Comparison of ENCODE assay signal across 9 mouse cellular contexts in genomic region chr8:108708833-108709387, GRCm38 (mm10).
DNase-seq lines count a peak whose midpoint lies in the region; ATAC-seq lines count a peak whose summit lies in the region.
"Had no signal": no experiment of that assay in that cellular context is flagged by ENCODE, and none has a peak within 500 bp of the region (broad histone marks: within the 10 kb centered on the region; RNA-seq: fewer than 3 reads in every experiment).

No protein-coding gene starts in this region.

- no peaks in the 10 kb centered on the region for H3K9me3 ChIP-seq in heart, embryonic 12.5 days (replicated peaks)
- H3K9me3 ChIP-seq in embryonic facial prominence, embryonic 13.5 days = no peaks in the 10 kb centered on the region
- no peaks in the 10 kb centered on the region for H3K9me3 ChIP-seq in intestine, embryonic 15.5 days
- no peaks in the 10 kb centered on the region for H3K9me3 ChIP-seq in midbrain, embryonic 13.5 days

- H3K36me3 ChIP-seq in heart, embryonic 12.5 days = no peaks in the 10 kb centered on the region
- no peaks in the 10 kb centered on the region for H3K36me3 ChIP-seq in embryonic facial prominence, embryonic 13.5 days
- no peaks in the 10 kb centered on the region for H3K36me3 ChIP-seq in intestine, embryonic 15.5 days
- no peaks in the 10 kb centered on the region for H3K36me3 ChIP-seq in midbrain, embryonic 13.5 days

- H3K4me3 ChIP-seq in heart, embryonic 12.5 days = no peak overlapping the region
- H3K4me3 ChIP-seq in embryonic facial prominence, embryonic 13.5 days = no peak overlapping the region
- H3K4me3 ChIP-seq in intestine, embryonic 15.5 days (replicated peaks) = no peak overlapping the region
- H3K4me3 ChIP-seq in midbrain, embryonic 13.5 days (replicated peaks) = peak overlapping the region; percentile 93

- ATAC-seq in heart, embryonic 12.5 days (ENCODE audit: insufficient number of reproducible peaks, low FRiP score) = no peak
- no peak for ATAC-seq in embryonic facial prominence, embryonic 13.5 days (ENCODE audit: insufficient number of reproducible peaks, insufficient read depth, low FRiP score, low TSS enrichment, low read depth)
- ATAC-seq in intestine, embryonic 15.5 days = no peak
- no peak for ATAC-seq in midbrain, embryonic 13.5 days
- no peak for ATAC-seq in megakaryocyte, adult 5-6 weeks (ENCODE audit: poor library complexity, severe bottlenecking)

- no peak overlapping the region for H3K9ac ChIP-seq in heart, embryonic 12.5 days
- H3K9ac ChIP-seq in embryonic facial prominence, embryonic 13.5 days = peak overlapping the region; percentile 40
- no peak overlapping the region for H3K9ac ChIP-seq in intestine, embryonic 15.5 days
- peak overlapping the region; percentile 100 for H3K9ac ChIP-seq in midbrain, embryonic 13.5 days (replicated peaks)

- H3K27me3 ChIP-seq in heart, embryonic 12.5 days (replicated peaks) = no peaks in the 10 kb centered on the region
- no peaks in the 10 kb centered on the region for H3K27me3 ChIP-seq in embryonic facial prominence, embryonic 13.5 days
- no peaks in the 10 kb centered on the region for H3K27me3 ChIP-seq in intestine, embryonic 15.5 days (replicated peaks)
- H3K27me3 ChIP-seq in midbrain, embryonic 13.5 days = no peaks in the 10 kb centered on the region

- H3K4me2 ChIP-seq in heart, embryonic 12.5 days = peak overlapping the region; percentile 2; the same call in 1 of the 2 replicates
- H3K4me2 ChIP-seq in embryonic facial prominence, embryonic 13.5 days = peak overlapping the region; percentile 66
- peak overlapping the region; percentile 43 for H3K4me2 ChIP-seq in intestine, embryonic 15.5 days (replicated peaks)
- H3K4me2 ChIP-seq in midbrain, embryonic 13.5 days (replicated peaks) = peak overlapping the region; percentile 85

- H3K4me1 ChIP-seq in heart, embryonic 12.5 days (replicated peaks) = peaks cover 70% of the 10 kb centered on the region
- H3K4me1 ChIP-seq in embryonic facial prominence, embryonic 13.5 days = peaks cover 75% of the 10 kb centered on the region
- H3K4me1 ChIP-seq in intestine, embryonic 15.5 days (replicated peaks) = peaks cover 57% of the 10 kb centered on the region
- H3K4me1 ChIP-seq in midbrain, embryonic 13.5 days (replicated peaks) = peaks cover 76% of the 10 kb centered on the region

- H3K27ac ChIP-seq in heart, embryonic 12.5 days (ENCODE audit: poor library complexity, severe bottlenecking) = 0 out of 2 replicates have a peak overlapping the region, but pooled peaks have one; percentile 54
- H3K27ac ChIP-seq in embryonic facial prominence, embryonic 13.5 days = peak overlapping the region; percentile 88
- H3K27ac ChIP-seq in intestine, embryonic 15.5 days = peak overlapping the region; percentile 58; the same call in 1 of the 2 replicates
- peak overlapping the region; percentile 100 for H3K27ac ChIP-seq in midbrain, embryonic 13.5 days

- no peak for DNase-seq in heart, adult 18-20 months
- DNase-seq in cerebellum, postnatal 4 days (ENCODE audit: low spot score in 2 of 2) = no peak
- DNase-seq in gastrocnemius, postnatal 10 days = no peak
- DNase-seq: gastrocnemius, postnatal 14 days had no signal

- 38% methylated on average over 8 of the region's 8 CpGs for WGBS in heart, embryonic 12.5 days
- WGBS in embryonic facial prominence, embryonic 13.5 days = 24% methylated on average over 8 of the region's 8 CpGs
- WGBS in intestine, embryonic 15.5 days = 32% methylated on average over 8 of the region's 8 CpGs
- WGBS in midbrain, embryonic 13.5 days = 10% methylated on average over 8 of the region's 8 CpGs

Comparison
In these comparisons a context has a peak if more than half of its experiments do, and no peak if none do; other contexts are left out.
1. H3K4me2 ChIP-seq: peak in every context shown above with its lines; median percentile 85 in midbrain, embryonic 13.5 days; 66 in embryonic facial prominence, embryonic 13.5 days; 43 in intestine, embryonic 15.5 days; 2 in heart, embryonic 12.5 days.
2. H3K9ac ChIP-seq: peak in embryonic facial prominence, embryonic 13.5 days (single experiment) and midbrain, embryonic 13.5 days (single experiment); none in heart, embryonic 12.5 days (single experiment) and intestine, embryonic 15.5 days (single experiment).
3. Peak in every context shown above with its lines, with median percentiles within 50 percentile points of each other: H3K27ac ChIP-seq.